Mouse (Mus musculus) liver, postnatal 0 days (tissue): ENCODE measurements around the gene Sorl1. TPM values are rescaled to one million over a fixed set of nuclear protein-coding genes. Genes with fewer than 3 reads are reported as not detected.

Experiments used
- ATAC-seq: fragments of 200-750 bp; cut with Nextera tagmentation; 2 replicates; pipeline ENCODE4 v1.8.0; 2017; ENCODE audit warnings: mild to moderate bottlenecking, moderate library complexity
- DNase-seq: peaks from one replicate; pipeline ENCODE4 v3.0.0-alpha.2; 2016
- H3K27ac ChIP-seq: fragments of 300-500 bp; sonication (generic); 2 replicates; pipeline ENCODE4 v1.5.1; 2014; ENCODE audit warnings: antibody characterized with exemption, moderate library complexity, mild to moderate bottlenecking, low read depth
- H3K27me3 ChIP-seq: fragments of 300-500 bp; sonication (generic); 2 replicates; pipeline ENCODE4 v1.6.1; 2014; ENCODE audit warnings: low read length, control low read depth, mixed read lengths; ENCODE audit not compliant: insufficient read depth
- H3K36me3 ChIP-seq: fragments of 300-500 bp; sonication (generic); replicated peaks from 2 replicates; pipeline ENCODE4 v1.6.1; 2014; ENCODE audit warnings: mild to moderate bottlenecking, control low read depth, low read length, moderate library complexity, mixed read lengths; ENCODE audit not compliant: insufficient read depth
- H3K4me1 ChIP-seq: fragments of 300-500 bp; sonication (generic); 2 replicates; pipeline ENCODE4 v1.6.1; 2014; ENCODE audit warnings: antibody characterized with exemption, mild to moderate bottlenecking, control low read depth; ENCODE audit not compliant: insufficient read depth
- H3K4me2 ChIP-seq: fragments of 300-500 bp; sonication (generic); 2 replicates; pipeline ENCODE4 v1.6.1; 2014; ENCODE audit warnings: low read depth, mild to moderate bottlenecking, low read length, moderate library complexity, mixed read lengths
- H3K4me3 ChIP-seq: fragments of 300-500 bp; sonication (generic); 2 replicates; pipeline ENCODE4 v1.5.1; 2014; ENCODE audit warnings: low read depth, low read length
- H3K9ac ChIP-seq: fragments of 300-500 bp; sonication (generic); replicated peaks from 2 replicates; pipeline ENCODE4 v1.6.1; 2014; ENCODE audit warnings: mild to moderate bottlenecking, moderate library complexity
- H3K9me3 ChIP-seq: fragments of 300-500 bp; sonication (generic); 2 replicates; pipeline ENCODE4 v1.6.1; 2016; ENCODE audit warnings: mild to moderate bottlenecking, control low read depth, low read length, mixed read lengths
- CTCF ChIP-seq: sonication (generic); IDR thresholded peaks from 2 replicates; pipeline ENCODE4 v1.5.1; 2016; ENCODE audit warnings: antibody characterized with exemption, low read depth
- EP300 ChIP-seq: IDR thresholded peaks from 2 replicates; pipeline ENCODE4 v1.6.1; 2016; ENCODE audit warnings: antibody characterized with exemption, low read depth, mild to moderate bottlenecking
- WGBS: fragments of 180-500 bp; shearing (Covaris S2); extraction: QIAGEN DNeasy Blood & Tissue Kit; methylation state at CpG from one replicate; pipeline ENCODE4 v1.1.7; 2014; ENCODE audit not compliant: insufficient replicate concordance; 5-methylcytosine and 5-hydroxymethylcytosine counted together
- polyA plus RNA-seq: library from polyadenylated mRNA; unstranded; fragments of >200 nt; fragmentation: Nextera tagmentation; extraction: Ambion mirVana; gene quantifications from 2 replicates; pipeline ENCODE4 v1.2.1, GENCODE M21; 2015

Sorl1 gene
- polyA plus RNA-seq, 1 experiment from 2014 or later, result 3.0 TPM

GRCm38 (mm10) chr9:41978366-41978765 lies 145.7 kb downstream of the Sorl1 start:
- Histone ChIP-seq H3K9ac (no peak overlapping the region), H3K4me1 (0 out of 2 replicates have a peak, but pooled peaks cover 3% of the 10 kb centered on the region), H3K9me3 (no peaks in the 10 kb centered on the region), H3K4me2 (no peak overlapping the region), H3K27me3 (no peaks in the 10 kb centered on the region), H3K4me3 (no peak overlapping the region), H3K36me3 (0 out of 2 replicates have a peak, but pooled peaks cover 4% of the 10 kb centered on the region), H3K27ac (no peak overlapping the region)
- TF ChIP-seq EP300, result no peak
- TF ChIP-seq CTCF, result no peak
- ATAC-seq, result no peak
- 79% methylated on average over 6 of the region's 6 CpGs for WGBS
- no peak for DNase-seq

GRCm38 (mm10) chr9:41975968-41976367 lies 148.1 kb downstream of the Sorl1 start:
- TF ChIP-seq EP300 (no peak), CTCF (no peak)
- ATAC-seq, result no peak
- Histone ChIP-seq H3K4me2 (no peak overlapping the region), H3K4me1 (no peaks in the 10 kb centered on the region), H3K27me3 (no peaks in the 10 kb centered on the region), H3K9ac (no peak overlapping the region), H3K27ac (no peak overlapping the region), H3K36me3 (0 out of 2 replicates have a peak, but pooled peaks cover 4% of the 10 kb centered on the region), H3K9me3 (no peaks in the 10 kb centered on the region), H3K4me3 (no peak overlapping the region)
- no peak for DNase-seq
- 77% methylated on average over 15 of the region's 15 CpGs for WGBS

DNA sequence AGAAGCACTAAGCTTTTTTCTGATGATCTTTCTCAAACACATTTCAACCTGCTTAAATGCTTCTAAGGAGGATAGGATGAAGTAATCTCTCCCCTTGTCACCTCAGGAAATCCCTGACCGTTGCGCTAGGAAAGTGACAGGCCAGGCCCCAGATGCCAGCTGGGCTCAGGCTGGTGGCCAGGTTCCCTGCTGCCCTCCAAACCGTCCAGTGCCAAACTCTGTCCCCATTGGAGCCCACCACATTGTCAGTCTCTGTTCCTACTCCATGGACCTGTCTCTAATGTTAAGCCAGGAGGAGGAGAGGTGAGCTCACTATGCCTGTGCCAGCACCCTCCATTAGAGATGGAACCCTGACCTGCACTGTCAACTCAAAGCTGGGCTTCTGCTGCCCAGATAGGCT lies 149.4 kb downstream of the Sorl1 start:
- DNase-seq (no peak), ATAC-seq (no peak)
- H3K4me1 ChIP-seq, result no peaks in the 10 kb centered on the region
- H3K27me3 ChIP-seq, result no peaks in the 10 kb centered on the region
- H3K36me3 ChIP-seq, result 0 out of 2 replicates have a peak, but pooled peaks cover 4% of the 10 kb centered on the region
- H3K9me3 ChIP-seq, result no peaks in the 10 kb centered on the region
- H3K9ac ChIP-seq, result no peak overlapping the region
- 81% methylated on average over 3 of the region's 3 CpGs for WGBS
- H3K4me2 ChIP-seq, result no peak overlapping the region
- H3K27ac ChIP-seq, result no peak overlapping the region
- H3K4me3 ChIP-seq, result no peak overlapping the region
- TF ChIP-seq CTCF, result no peak
- no peak for TF ChIP-seq EP300

DNA sequence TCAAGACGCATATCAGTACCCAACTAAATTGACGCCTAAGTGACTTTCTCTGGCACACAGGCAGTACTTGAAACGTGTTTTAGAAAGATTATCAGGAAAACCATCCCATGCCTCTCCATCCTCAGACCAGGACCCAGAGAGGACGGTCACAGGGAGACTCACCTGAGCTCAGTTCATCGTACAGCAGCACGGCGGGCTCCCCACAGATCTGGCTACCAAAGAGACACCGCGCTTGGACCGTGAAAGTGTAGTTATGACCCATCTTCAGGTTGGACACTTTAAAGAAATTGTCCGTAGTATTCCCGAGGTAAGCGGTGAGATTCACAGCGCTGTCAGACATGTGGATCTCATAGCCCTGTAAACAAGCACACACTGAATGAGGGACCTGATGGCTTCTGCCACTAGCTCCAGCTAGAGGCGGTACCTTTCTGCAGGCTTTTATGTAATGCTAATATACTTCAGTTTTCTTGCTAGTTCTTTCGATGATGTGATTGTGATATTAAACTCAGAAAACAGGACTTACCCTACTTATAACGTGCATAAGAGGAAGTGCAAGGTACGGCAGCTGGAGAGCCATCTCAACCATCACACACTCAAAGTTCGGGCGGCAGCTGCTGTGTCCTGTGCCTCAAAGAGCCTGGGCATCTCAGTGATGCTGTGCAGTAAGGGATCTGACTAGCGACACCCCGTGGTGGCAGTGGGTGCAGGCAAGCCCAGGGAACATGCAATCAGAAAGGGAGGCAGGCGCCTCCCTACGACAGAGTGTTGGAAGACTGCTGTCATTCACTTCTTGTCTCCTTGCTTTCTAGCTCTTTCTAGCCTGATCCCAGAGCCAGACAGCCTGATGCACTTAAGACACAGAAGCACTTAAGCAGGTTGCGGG lies 150.1 kb downstream of the Sorl1 start:
- no peaks in the 10 kb centered on the region for H3K9me3 ChIP-seq
- H3K27me3 ChIP-seq, result no peaks in the 10 kb centered on the region
- 0 out of 2 replicates have a peak, but pooled peaks cover 4% of the 10 kb centered on the region for H3K36me3 ChIP-seq
- H3K4me3 ChIP-seq, result no peak overlapping the region
- ATAC-seq, result no peak
- TF ChIP-seq EP300 (no peak), CTCF (peak; percentile 59)
- whole genome bisulfite sequencing, result 69% methylated on average over 25 of the region's 25 CpGs
- no peak overlapping the region for H3K9ac ChIP-seq
- H3K4me1 ChIP-seq, result no peaks in the 10 kb centered on the region
- H3K27ac ChIP-seq, result no peak overlapping the region
- peak; percentile 29 for DNase-seq
- no peak overlapping the region for H3K4me2 ChIP-seq

- ATAC-seq, result no peak
- no peak overlapping the region for H3K27ac ChIP-seq
- no peak overlapping the region for H3K4me3 ChIP-seq
- no peak overlapping the region for H3K9ac ChIP-seq
- DNase-seq, result no peak
- no peaks in the 10 kb centered on the region for H3K4me1 ChIP-seq
- WGBS, result 80% methylated on average over 8 of the region's 8 CpGs
- H3K36me3 ChIP-seq, result no peaks in the 10 kb centered on the region
- TF ChIP-seq EP300, result no peak
- H3K27me3 ChIP-seq, result no peaks in the 10 kb centered on the region
- H3K4me2 ChIP-seq, result no peak overlapping the region
- no peaks in the 10 kb centered on the region for H3K9me3 ChIP-seq
These were observed 154.1 kb downstream of the Sorl1 start for GRCm38 (mm10) chr9:41969961-41970360.

GRCm38 (mm10) chr9:41968673-41969460 lies 155.2 kb downstream of the Sorl1 start:
- TF ChIP-seq CTCF (no peak), EP300 (no peak)
- ATAC-seq (no peak), DNase-seq (no peak)
- Histone ChIP-seq H3K36me3 (no peaks in the 10 kb centered on the region), H3K4me3 (no peak overlapping the region), H3K9ac (no peak overlapping the region), H3K27me3 (no peaks in the 10 kb centered on the region), H3K4me2 (no peak overlapping the region), H3K9me3 (no peaks in the 10 kb centered on the region), H3K27ac (no peak overlapping the region), H3K4me1 (no peaks in the 10 kb centered on the region)
- WGBS, result 85% methylated on average over 15 of the region's 15 CpGs
